Mouse (Mus musculus): Measurements from ENCODE around the gene Tbx4.

The Tbx4 gene

DNA sequence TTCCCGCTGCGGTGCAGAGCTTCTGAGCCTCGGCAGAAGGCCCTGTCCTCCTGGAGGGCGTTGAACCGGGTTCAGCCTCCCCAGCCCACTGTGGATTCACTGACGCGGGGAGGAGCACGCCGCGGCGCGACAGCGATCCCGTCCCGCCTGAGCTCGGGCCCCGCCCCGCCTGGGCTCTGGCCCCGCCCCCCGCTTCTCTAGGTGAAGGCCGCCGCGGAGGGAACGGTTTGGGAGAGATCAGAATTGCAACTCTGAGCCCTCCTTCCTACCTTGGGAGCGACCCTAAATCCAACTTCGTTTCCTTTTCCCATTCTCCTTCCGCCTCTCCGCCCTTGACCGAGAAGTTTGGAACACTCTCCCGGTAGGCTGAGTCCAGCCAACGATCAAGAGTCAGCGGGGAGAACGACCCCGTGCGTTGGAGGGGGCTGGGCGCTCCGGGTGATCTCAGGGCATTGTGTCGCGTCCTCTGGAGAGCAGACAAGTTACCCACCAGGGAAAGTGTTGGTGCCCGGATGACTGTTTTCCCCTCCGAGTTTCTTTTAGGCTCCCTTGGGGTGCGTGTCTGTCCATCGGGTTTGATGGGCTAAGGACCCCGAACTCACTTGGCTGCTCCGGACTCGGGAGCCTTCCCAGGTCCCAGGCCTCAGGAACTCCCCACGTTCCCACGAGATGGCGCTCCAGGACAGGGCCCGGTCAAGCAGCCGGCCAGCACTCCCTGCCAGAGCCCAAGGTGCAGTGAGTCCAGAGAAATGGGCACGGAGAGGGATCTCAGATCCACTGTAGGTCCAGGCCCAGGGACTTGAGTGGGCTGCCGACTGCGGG is 41.9 kb upstream of the Tbx4 start:
- H3K36me3 ChIP-seq (ENCODE audit: control insufficient read depth, insufficient read depth, low read length, poor library complexity, severe bottlenecking) = no peaks in the 10 kb centered on the region
- DNase-seq (ENCODE audit: low read depth, low spot score) = peak; percentile 53
- H3K27me3 ChIP-seq (ENCODE audit: control insufficient read depth, insufficient read depth, low read length, poor library complexity, severe bottlenecking) = no peaks in the 10 kb centered on the region; the same call in 1 of the 2 replicates

DNA sequence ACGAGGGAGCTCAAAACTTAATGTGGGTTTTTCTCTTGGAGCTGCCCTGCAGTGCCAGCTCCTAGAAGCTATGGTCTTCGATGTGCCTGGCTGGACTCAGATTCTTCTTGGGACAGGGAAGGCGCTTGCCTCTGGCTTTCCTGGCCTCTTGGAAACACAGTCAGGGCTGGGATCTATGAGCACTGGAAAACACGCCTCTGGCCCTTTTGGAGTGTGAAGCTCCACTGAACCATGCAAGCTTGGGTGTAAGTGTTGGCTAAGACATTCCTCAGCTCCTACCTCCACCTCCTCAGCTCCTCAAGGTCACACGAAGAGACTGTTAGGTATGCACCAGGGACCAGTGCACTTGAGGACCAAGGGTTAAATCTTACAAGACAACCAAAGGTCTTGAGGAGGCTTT is 41.3 kb upstream of the Tbx4 start:
- no peaks in the 10 kb centered on the region; the same call in 1 of the 2 replicates for H3K27me3 ChIP-seq (ENCODE audit: control insufficient read depth, insufficient read depth, low read length, poor library complexity, severe bottlenecking)
- DNase-seq (ENCODE audit: low read depth, low spot score) = no peak
- H3K36me3 ChIP-seq (ENCODE audit: control insufficient read depth, insufficient read depth, low read length, poor library complexity, severe bottlenecking) = no peaks in the 10 kb centered on the region

DNA sequence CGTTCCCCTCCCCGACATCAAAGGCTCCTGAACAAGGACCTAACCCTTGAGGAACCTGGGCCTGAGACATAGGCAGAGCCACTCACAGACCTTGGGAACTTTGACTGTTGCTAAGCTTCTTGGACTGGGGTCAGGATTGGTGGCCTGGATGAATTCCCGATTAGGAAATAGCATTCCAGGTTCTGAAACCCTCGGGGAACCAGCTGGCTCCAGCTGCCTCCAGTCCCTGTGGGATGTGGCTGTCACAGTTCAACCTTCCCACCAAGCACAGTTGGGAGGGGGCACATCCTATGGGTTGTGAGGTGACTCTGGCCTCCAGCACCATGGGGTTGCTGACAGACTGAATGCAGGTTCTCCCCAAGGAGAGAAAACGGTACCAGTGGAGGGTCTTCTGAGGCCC is 40.3 kb upstream of the Tbx4 start:
- DNase-seq (ENCODE audit: low read depth, low spot score) = no peak
- H3K36me3 ChIP-seq (ENCODE audit: control insufficient read depth, insufficient read depth, low read length, poor library complexity, severe bottlenecking) = no peaks in the 10 kb centered on the region
- H3K27me3 ChIP-seq (ENCODE audit: control insufficient read depth, insufficient read depth, low read length, poor library complexity, severe bottlenecking) = no peaks in the 10 kb centered on the region

DNA sequence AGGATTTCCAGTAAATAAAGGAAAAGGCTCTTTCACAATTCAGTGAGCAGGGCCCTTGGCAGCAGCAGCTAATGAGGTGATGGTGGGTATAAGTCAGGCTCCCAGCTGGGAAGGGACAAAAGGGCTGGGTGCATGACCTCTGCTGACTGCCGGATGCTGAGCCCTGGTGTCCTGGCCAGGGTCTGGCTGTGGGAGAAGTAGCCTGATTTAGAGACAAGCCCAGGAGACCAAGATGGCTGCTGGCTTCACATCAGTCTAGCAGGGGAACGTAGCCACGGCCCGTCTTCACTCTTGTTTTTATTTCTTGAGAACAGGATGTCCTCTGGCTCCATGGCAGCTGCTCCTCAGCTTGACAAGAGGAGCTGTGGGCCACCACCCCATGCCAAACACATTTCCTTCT is 39.7 kb upstream of the Tbx4 start:
- H3K27me3 ChIP-seq (ENCODE audit: control insufficient read depth, insufficient read depth, low read length, poor library complexity, severe bottlenecking) = no peaks in the 10 kb centered on the region
- no peak for DNase-seq (ENCODE audit: low read depth, low spot score)
- H3K36me3 ChIP-seq (ENCODE audit: control insufficient read depth, insufficient read depth, low read length, poor library complexity, severe bottlenecking) = no peaks in the 10 kb centered on the region

DNA sequence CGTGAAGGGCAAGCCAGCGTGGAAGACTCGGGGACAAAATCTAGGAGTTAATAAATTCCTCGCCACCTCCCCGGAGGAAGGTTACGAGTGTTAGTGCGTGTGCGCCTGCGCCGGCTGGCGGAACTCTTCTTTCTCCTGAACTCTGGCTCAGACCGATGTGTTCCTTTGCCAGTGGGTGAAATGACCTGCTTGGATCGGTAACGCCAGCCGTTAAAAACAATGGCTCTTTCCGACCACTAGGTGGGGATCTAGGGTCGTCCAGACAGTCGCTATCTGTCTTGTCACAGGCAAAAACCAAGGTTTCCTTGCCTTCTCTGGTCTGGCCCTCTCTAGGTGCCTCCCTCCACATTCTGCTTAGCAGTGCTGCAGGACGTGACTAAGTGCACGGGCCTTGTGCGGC is 37.2 kb upstream of the Tbx4 start:
- peak; percentile 80 for DNase-seq (ENCODE audit: low read depth, low spot score)
- Histone ChIP-seq H3K27me3 (ENCODE audit: control insufficient read depth, insufficient read depth, low read length, poor library complexity, severe bottlenecking) (no peaks in the 10 kb centered on the region), H3K36me3 (ENCODE audit: control insufficient read depth, insufficient read depth, low read length, poor library complexity, severe bottlenecking) (no peaks in the 10 kb centered on the region)

DNA sequence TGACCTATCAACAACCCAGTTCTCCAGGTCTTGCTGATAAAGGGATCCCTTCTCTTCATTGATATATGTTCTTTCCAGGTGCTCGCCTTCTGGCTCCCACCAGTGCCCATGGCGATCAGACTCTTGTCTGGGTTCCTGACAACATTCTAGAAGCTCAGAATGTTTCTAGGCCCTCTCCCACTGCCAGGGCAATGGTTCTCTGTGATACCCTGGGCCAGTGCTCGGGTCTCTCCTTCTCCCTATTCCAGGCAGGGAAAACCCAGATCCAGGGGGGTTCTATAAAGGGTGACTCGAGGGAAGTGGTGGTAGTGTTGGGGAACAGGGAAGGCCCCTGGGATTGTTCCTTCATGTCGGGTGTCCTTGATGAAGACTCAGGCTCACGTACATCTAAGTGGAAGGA is 36.0 kb upstream of the Tbx4 start, which contains the start of gene Gm11444:
Gm11444 (minus strand) TSS at position 101 of the 400 bp plus-strand sequence.
- no peaks in the 10 kb centered on the region for H3K27me3 ChIP-seq (ENCODE audit: control insufficient read depth, insufficient read depth, low read length, poor library complexity, severe bottlenecking)
- no peak for DNase-seq (ENCODE audit: low read depth, low spot score)
- no peaks in the 10 kb centered on the region for H3K36me3 ChIP-seq (ENCODE audit: control insufficient read depth, insufficient read depth, low read length, poor library complexity, severe bottlenecking)

DNA sequence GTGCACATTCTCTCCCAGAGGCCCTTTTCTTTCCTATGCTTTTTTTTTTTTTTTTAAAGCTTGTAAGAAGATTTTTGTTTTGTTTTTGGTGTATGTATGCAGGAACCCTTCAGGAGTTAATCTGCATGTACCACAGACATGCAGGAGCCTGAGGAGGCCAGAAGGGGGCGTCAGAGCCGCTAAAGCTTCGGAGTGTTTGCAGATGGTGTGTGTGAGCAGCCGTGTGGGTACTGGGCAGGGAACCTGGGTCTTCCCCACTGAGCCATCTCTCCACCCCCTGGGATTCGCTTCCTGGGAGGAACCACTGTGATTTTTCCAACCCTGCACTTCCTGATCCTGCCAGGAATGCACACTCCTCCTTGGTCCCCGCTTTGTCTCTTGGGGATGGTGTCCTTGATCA is 35.5 kb upstream of the Tbx4 start:
- no peak for DNase-seq (ENCODE audit: low read depth, low spot score)
- no peaks in the 10 kb centered on the region for H3K36me3 ChIP-seq (ENCODE audit: control insufficient read depth, insufficient read depth, low read length, poor library complexity, severe bottlenecking)

DNA sequence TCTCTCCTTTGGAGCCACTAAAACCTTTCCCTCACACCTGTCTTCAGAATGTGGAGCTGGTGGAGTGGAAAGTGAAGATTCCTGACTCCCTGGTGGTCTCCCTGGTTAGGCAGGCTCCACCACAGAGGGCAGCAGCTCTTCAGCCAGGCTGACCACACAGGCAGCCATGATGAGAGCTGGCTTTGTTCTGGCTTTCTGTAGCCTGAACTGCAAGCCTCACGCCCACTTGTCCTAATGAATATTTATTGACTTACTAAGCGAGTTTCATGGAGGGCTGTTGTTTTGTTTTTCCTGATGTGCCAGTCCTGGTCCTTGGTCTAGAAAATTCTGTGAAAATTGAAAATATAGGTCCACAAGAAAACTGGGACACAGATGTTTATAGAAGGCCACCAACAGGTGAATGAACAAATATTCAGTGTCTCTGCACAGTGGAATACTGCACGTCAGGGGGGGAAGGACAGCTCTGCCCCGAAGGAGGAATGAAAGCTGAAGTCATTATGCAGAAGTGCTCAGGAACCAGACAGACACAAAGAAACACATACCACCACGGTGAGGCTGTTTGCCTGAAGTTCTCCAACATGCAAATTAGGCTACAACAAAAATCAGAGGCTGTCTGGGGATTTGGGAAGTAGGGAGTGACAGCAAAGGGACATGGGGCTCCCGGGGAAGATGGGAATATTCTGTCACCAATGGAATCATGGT is 28.1 kb upstream of the Tbx4 start:
- no peak for DNase-seq (ENCODE audit: low read depth, low spot score)
- no peaks in the 10 kb centered on the region for H3K36me3 ChIP-seq (ENCODE audit: control insufficient read depth, insufficient read depth, low read length, poor library complexity, severe bottlenecking)
- no peaks in the 10 kb centered on the region for H3K27me3 ChIP-seq (ENCODE audit: control insufficient read depth, insufficient read depth, low read length, poor library complexity, severe bottlenecking)

More for the DNA sequence above, 35.5 kb upstream of the Tbx4 start:
- H3K27me3 ChIP-seq (ENCODE audit: control insufficient read depth, insufficient read depth, low read length, poor library complexity, severe bottlenecking) = no peaks in the 10 kb centered on the region

DNA sequence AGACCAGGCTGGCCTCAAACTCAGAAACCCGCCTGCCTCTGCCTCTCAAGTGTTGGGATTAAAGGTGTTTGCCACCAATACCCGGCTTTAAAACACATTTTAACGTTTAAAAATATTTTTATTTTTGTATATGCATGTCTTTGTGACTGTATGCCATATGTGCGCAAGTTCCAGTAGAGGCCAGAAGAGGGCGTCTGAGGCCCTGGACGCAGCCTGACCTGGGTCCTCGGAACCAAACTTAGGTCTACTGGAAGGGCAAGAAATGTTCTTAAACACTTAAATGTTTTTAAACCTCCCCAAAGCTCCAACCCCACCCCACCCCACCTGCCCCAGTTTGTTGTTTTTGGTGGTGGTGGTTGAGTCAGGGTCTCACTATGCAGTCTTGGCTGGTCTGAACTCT is 21.9 kb upstream of the Tbx4 start:
- H3K36me3 ChIP-seq (ENCODE audit: control insufficient read depth, insufficient read depth, low read length, poor library complexity, severe bottlenecking) = no peaks in the 10 kb centered on the region
- no peaks in the 10 kb centered on the region; the same call in 1 of the 2 replicates for H3K27me3 ChIP-seq (ENCODE audit: control insufficient read depth, insufficient read depth, low read length, poor library complexity, severe bottlenecking)
- DNase-seq (ENCODE audit: low read depth, low spot score) = peak; percentile 23

DNA sequence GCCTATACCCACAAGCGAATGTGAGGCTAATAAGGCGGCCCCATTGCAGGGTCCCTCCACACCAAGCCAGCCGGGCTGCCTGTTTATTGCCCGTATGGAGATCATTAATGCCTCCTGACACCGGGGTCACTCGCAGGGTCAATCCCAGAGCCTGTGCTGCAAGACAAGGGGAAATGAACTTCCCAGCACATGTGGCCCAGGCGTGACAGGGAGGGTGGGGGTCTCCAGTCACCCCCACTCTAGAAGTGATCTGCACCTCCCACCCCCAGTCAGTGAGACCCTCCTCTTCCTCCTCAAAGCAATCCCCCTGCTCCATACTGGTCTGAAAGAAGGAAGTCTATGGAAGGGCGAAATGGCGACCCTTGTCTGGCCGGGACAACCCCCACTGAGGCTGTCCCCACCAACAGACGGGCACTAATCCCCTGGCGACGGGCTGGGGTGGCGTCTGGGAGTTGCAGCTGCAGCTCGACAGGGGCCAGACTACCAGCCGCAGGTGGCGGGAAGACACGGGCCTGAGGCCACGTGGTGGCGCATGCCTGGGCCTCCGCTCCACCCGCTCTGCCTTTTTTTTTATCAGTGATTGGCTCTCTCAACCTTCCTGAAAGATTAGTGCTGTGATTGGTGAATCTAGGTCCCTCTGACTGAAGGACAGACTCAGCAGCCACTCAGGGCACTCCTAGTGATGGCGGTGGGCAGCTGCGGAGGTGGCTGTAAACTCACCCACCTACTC is 10.0 kb upstream of the Tbx4 start:
- Histone ChIP-seq H3K27me3 (ENCODE audit: control insufficient read depth, insufficient read depth, low read length, poor library complexity, severe bottlenecking) (no peaks in the 10 kb centered on the region), H3K36me3 (ENCODE audit: control insufficient read depth, insufficient read depth, low read length, poor library complexity, severe bottlenecking) (no peaks in the 10 kb centered on the region)
- no peak for DNase-seq (ENCODE audit: low read depth, low spot score)

DNA sequence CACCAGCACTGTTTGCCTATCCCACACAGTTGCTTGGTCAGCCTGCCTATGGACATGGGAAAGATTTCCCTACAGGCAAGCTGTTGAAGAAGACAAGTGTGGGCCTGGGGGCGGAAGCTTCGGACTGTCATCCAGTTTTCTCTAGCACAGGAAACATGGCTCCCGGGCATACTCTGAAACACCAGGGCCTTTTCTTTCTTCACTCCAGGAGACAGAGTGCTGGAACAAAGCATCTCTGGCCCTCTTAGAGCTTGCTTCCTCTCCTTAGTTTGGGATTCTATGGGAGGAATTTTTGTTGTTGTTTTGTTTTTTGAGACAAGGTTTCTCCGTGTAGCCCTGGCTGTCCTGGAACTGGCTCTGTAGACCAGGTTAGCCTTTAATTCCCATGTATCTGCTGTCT is 1.7 kb upstream of the Tbx4 start:
- Histone ChIP-seq H3K36me3 (ENCODE audit: control insufficient read depth, insufficient read depth, low read length, poor library complexity, severe bottlenecking) (no peaks in the 10 kb centered on the region), H3K27me3 (ENCODE audit: control insufficient read depth, insufficient read depth, low read length, poor library complexity, severe bottlenecking) (no peaks in the 10 kb centered on the region)
- no peak for DNase-seq (ENCODE audit: low read depth, low spot score)

DNA sequence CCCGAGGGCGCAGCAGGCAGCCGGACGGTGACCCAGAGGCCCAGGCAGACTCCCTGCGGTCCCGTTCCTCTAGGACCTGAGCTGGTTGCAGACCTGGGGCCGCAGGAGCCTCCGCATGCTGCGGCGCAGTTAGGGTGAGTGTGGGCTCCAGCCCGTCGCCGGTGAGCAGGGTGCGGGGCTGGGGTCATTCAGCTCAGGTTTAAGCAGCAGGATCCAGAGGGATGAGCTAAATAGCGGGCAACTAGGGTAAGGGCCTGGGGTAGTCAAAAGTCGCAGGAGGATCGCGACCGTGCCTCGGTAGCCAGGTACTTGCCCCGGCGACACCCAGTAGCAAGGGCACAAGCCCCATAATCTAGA is 185 bp downstream of the Tbx4 start:
- no peak for DNase-seq (ENCODE audit: low read depth, low spot score)
- Histone ChIP-seq H3K27me3 (ENCODE audit: control insufficient read depth, insufficient read depth, low read length, poor library complexity, severe bottlenecking) (peaks cover 7% of the 10 kb centered on the region; the same call in 1 of the 2 replicates), H3K36me3 (ENCODE audit: control insufficient read depth, insufficient read depth, low read length, poor library complexity, severe bottlenecking) (no peaks in the 10 kb centered on the region)

DNA sequence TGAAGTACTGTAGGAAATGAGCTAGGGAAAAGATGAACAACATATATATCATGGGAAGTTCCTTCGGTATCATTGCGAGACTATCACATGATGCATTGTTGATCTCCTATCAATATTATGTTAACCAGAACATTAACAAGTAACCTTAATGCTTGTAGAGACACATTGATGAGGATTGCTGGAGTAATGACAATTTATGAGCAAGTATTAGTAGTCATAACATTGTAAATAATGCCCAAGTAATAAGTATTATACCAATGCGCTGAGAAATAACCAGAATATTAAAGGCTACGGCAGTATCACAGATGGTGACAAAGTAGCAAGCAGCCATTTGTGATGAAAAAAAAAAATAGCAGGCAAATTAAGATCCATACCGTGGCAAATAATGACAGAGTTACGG is 1.1 kb downstream of the Tbx4 start:
- no peak for DNase-seq (ENCODE audit: low read depth, low spot score)
- no peaks in the 10 kb centered on the region for H3K36me3 ChIP-seq (ENCODE audit: control insufficient read depth, insufficient read depth, low read length, poor library complexity, severe bottlenecking)
- H3K27me3 ChIP-seq (ENCODE audit: control insufficient read depth, insufficient read depth, low read length, poor library complexity, severe bottlenecking) = peaks cover 7% of the 10 kb centered on the region; the same call in 1 of the 2 replicates

DNA sequence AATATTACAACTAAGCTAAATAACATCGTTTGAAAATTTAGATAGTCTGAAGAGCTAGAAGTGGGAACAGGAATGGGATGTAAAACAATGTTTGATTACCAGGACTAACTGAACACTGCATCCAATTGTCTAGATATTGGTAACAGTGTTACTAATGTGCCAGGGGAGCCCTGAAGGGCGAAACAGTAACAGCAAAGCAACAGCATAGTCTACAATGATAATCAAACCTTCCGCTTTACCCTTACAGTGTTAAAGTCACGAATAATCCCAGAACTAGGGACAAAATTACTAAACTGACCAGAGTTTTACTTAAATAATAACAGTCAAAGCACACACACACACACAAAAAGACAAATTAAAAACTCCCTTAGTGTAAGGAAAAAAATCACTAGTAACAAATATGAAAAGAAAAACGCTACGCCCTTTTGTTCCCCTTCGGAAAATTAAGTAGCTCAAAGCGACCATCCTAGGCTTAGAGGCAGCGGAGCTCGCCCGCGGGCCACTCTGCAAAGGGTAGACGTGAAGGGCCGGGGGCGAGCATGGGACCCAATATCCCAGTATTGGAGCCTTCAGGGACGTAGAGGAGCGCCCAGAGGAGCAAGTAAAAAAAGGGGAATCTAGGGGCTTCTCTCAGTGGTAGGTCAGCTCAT is 1.7 kb downstream of the Tbx4 start:
- Histone ChIP-seq H3K36me3 (ENCODE audit: control insufficient read depth, insufficient read depth, low read length, poor library complexity, severe bottlenecking) (no peaks in the 10 kb centered on the region), H3K27me3 (ENCODE audit: control insufficient read depth, insufficient read depth, low read length, poor library complexity, severe bottlenecking) (peaks cover 7% of the 10 kb centered on the region; the same call in 1 of the 2 replicates)
- no peak for DNase-seq (ENCODE audit: low read depth, low spot score)

Data from splenic B cell, adult 2 months (primary cell).